Mouse (Mus musculus): ENCODE measurements around the gene Rnf114. TPM values are rescaled to one million over a fixed set of nuclear protein-coding genes. Genes with fewer than 3 reads are reported as not detected.

The Rnf114 gene
- total and polyA plus RNA-seq, 3 experiments, result 40.8 to 50.4 (median 45.6) TPM

- in situ Hi-C loops (cut with MboI; ENCODE audit: low pct_ligation_motif_present, low pct_unique_long_range_greater_than_20kb, low sequenced_read_pairs), result no loop called here
- TF ChIP-seq JUND (conservative IDR thresholded peaks at IDR 0.05; ENCODE audit: low read depth, low read length), result no peak
- no peak for TF ChIP-seq ZMIZ1 (IDR thresholded peaks at IDR 0.05; ENCODE audit: low read depth, low read length)
- no peak for TF ChIP-seq RAD21 (IDR thresholded peaks at IDR 0.05; ENCODE audit: low read depth, low read length)
- no peak for TF ChIP-seq ELF1 (IDR thresholded peaks at IDR 0.05; ENCODE audit: low read depth, low read length)
- TF ChIP-seq SMC3 (IDR thresholded peaks at IDR 0.05; ENCODE audit: low read depth, low read length), result no peak
- no peak for TF ChIP-seq POLR2AphosphoS2 (IDR thresholded peaks at IDR 0.05; ENCODE audit: low read depth, low read length)
- TF ChIP-seq HCFC1 (IDR thresholded peaks at IDR 0.05; ENCODE audit: low read depth, low read length), result no peak
- no peak for TF ChIP-seq CHD2 (IDR thresholded peaks at IDR 0.05; ENCODE audit: low read length)
- TF ChIP-seq NELFE (IDR thresholded peaks at IDR 0.05; ENCODE audit: low read depth, low read length), result no peak
- no peak for TF ChIP-seq PAX5 (IDR thresholded peaks at IDR 0.05; ENCODE audit: low read length)
- TF ChIP-seq MAFK (IDR thresholded peaks at IDR 0.05; ENCODE audit: insufficient replicate concordance, low read length), result no peak
- TF ChIP-seq MAX (IDR thresholded peaks at IDR 0.05; ENCODE audit: low read length), result no peak
- no peak for TF ChIP-seq NRF1 (IDR thresholded peaks at IDR 0.05; ENCODE audit: low read depth, low read length)
- TF ChIP-seq USF1 (IDR thresholded peaks at IDR 0.05; ENCODE audit: low read depth, low read length), result no peak
- TF ChIP-seq IRF4 (IDR thresholded peaks at IDR 0.05; ENCODE audit: low read depth, low read length), result no peak
- no peak for TF ChIP-seq TCF12 (IDR thresholded peaks at IDR 0.05; ENCODE audit: low read depth, low read length)
- no peak for TF ChIP-seq EP300 (IDR thresholded peaks at IDR 0.05; ENCODE audit: low read length)
- TF ChIP-seq TBP (conservative IDR thresholded peaks at IDR 0.05; ENCODE audit: low read depth, low read length), result no peak
- Histone ChIP-seq H3K9me3 (replicated peaks; ENCODE audit: low read length) (no peaks in the 10 kb centered on the region), H3K4me3 (replicated peaks in 1 of 3; ENCODE audit: low read depth in 2 of 3, low read length in 2 of 3, poor library complexity in 1 of 3) (no peak overlapping the region), H3K4me1 (ENCODE audit: control insufficient read depth in 1 of 2, insufficient read depth in 2 of 2) (peaks cover 3 to 16% of the 10 kb centered on the region in 2 experiments; a peak in 2 of 4 replicates), H3K9ac (ENCODE audit: insufficient read depth, low read depth) (no peak overlapping the region), H3K36me3 (replicated peaks in 1 of 2; ENCODE audit: control insufficient read depth in 1 of 2, insufficient read depth in 1 of 2, low read length in 1 of 2) (peaks cover 74 to 90% of the 10 kb centered on the region in 2 experiments), H3K27me3 (replicated peaks) (no peaks in the 10 kb centered on the region), H3K4me2 (ENCODE audit: insufficient read depth, low read depth, poor library complexity, severe bottlenecking) (no peak overlapping the region), H3K27ac (ENCODE audit: insufficient read depth, low read depth) (no peak overlapping the region), H3K79me2 (replicated peaks; ENCODE audit: control insufficient read depth, extremely low read depth, insufficient read depth, poor library complexity, severe bottlenecking) (no peaks in the 10 kb centered on the region)
- no peak for DNase-seq (ENCODE audit: extremely low read depth)
- dilution Hi-C loops (cut with MboI; ENCODE audit: extremely low pct_ligation_motif_present, extremely low pct_unique_long_range_greater_than_20kb, low sequenced_read_pairs), result no loop called here
Measured at GRCm38 (mm10) chr2:167474218-167474617, 18.2 kb upstream of the Rnf114 start.

- in situ Hi-C loops (cut with MboI; ENCODE audit: low pct_ligation_motif_present, low pct_unique_long_range_greater_than_20kb, low sequenced_read_pairs), result no loop called here
- Histone ChIP-seq H3K27ac (ENCODE audit: insufficient read depth, low read depth) (no peak overlapping the region), H3K27me3 (replicated peaks) (no peaks in the 10 kb centered on the region), H3K9me3 (replicated peaks; ENCODE audit: low read length) (no peaks in the 10 kb centered on the region), H3K4me2 (ENCODE audit: insufficient read depth, low read depth, poor library complexity, severe bottlenecking) (no peak overlapping the region), H3K9ac (ENCODE audit: insufficient read depth, low read depth) (no peak overlapping the region), H3K4me3 (replicated peaks in 1 of 3; ENCODE audit: low read depth in 2 of 3, low read length in 2 of 3, poor library complexity in 1 of 3) (no peak overlapping the region), H3K79me2 (replicated peaks; ENCODE audit: control insufficient read depth, extremely low read depth, insufficient read depth, poor library complexity, severe bottlenecking) (no peaks in the 10 kb centered on the region), H3K36me3 (replicated peaks in 1 of 2; ENCODE audit: control insufficient read depth in 1 of 2, insufficient read depth in 1 of 2, low read length in 1 of 2) (peaks cover 61 to 90% of the 10 kb centered on the region in 2 experiments), H3K4me1 (ENCODE audit: control insufficient read depth in 1 of 2, insufficient read depth in 2 of 2) (peaks cover 3 to 16% of the 10 kb centered on the region in 2 experiments; a peak in 2 of 4 replicates)
- no peak for TF ChIP-seq NRF1 (IDR thresholded peaks at IDR 0.05; ENCODE audit: low read depth, low read length)
- TF ChIP-seq POLR2A (IDR thresholded peaks at IDR 0.05; ENCODE audit: low read depth, low read length), result no peak
- no peak for TF ChIP-seq TBP (conservative IDR thresholded peaks at IDR 0.05; ENCODE audit: low read depth, low read length)
- TF ChIP-seq EP300 (IDR thresholded peaks at IDR 0.05; ENCODE audit: low read length), result no peak
- dilution Hi-C loops (cut with MboI; ENCODE audit: extremely low pct_ligation_motif_present, extremely low pct_unique_long_range_greater_than_20kb, low sequenced_read_pairs), result no loop called here
- no peak for DNase-seq (ENCODE audit: extremely low read depth)
Measured at GRCm38 (mm10) chr2:167475596-167475995, 16.8 kb upstream of the Rnf114 start.
